Mouse (Mus musculus): ENCODE data around the gene Mtmr14.

DNA sequence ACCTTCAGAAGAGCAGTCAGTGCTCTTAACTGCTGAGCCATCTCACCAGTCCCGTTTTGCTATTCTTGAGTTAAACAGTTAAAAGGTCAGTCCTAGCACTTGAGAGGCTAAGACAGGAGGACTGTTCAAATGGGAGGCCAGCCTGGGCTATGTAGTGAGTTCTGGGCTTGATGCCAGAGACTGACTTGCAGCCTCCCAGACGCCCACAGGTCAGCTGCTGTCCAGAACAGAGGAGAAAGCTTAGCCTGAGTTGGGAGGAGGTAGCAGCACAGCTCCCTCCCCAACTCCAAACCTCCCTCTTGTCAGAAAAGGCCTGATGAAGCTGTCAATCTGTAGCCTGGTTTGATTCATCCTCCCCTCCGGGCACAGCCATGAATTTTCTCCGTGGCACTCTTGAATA is 39.2 kb downstream of the Mtmr14 start:
- TF ChIP-seq CTCF (IDR thresholded peaks at IDR 0.05; ENCODE audit: low read depth, low read length) (no peak), POLR2A (IDR thresholded peaks at IDR 0.05; ENCODE audit: insufficient read depth, low read length) (no peak), EP300 (IDR thresholded peaks at IDR 0.05; ENCODE audit: insufficient read depth, low read depth, low read length) (no peak)
